Mouse (Mus musculus) heart, postnatal 0 days (tissue): Measurements from ENCODE around the gene Anks6.
"Not testable (repeated sequence)": the region's sequence is repeated elsewhere in the genome, so short reads cannot be mapped to it uniquely, and the experiment has no call there.

Source experiments
- CTCF ChIP-seq: IDR thresholded peaks from 2 replicates; pipeline ENCODE4 v1.5.1; 2016; ENCODE audit warnings: antibody characterized with exemption, control low read depth, low read depth
- EP300 ChIP-seq: IDR thresholded peaks from 2 replicates; pipeline ENCODE4 v1.6.1; 2016; ENCODE audit warnings: antibody characterized with exemption, low read depth

GRCm38 (mm10) chr4:47055170-47055569 is 2.1 kb downstream of the Anks6 start:
- TF ChIP-seq CTCF, EP300: not testable (repeated sequence)
